Mouse (Mus musculus): Measurements from ENCODE around the gene Cbll1. TPM values are rescaled to one million over a fixed set of nuclear protein-coding genes. Genes with fewer than 3 reads are reported as not detected.

Cbll1 gene
- polyA plus RNA-seq, 1 experiment from 2014 or later: 19.5 TPM

- WGBS: 71% methylated on average over 11 of the region's 11 CpGs
- no peak for TF ChIP-seq CTCF (IDR thresholded peaks at IDR 0.05; ENCODE audit: low read depth)
- no peak overlapping the region; the same call in 1 of the 2 replicates for H3K27ac ChIP-seq (ENCODE audit: low read depth)
These were observed 34.8 kb upstream of the Cbll1 start for GRCm38 (mm10) chr12:31534060-31534843.

GRCm38 (mm10) chr12:31533218-31533908 is 33.9 kb upstream of the Cbll1 start:
- Histone ChIP-seq H3K27ac (ENCODE audit: low read depth) (no peak overlapping the region; the same call in 1 of the 2 replicates), H3K9ac (no peak overlapping the region), H3K9me3 (ENCODE audit: low read depth, low read length) (no peaks in the 10 kb centered on the region), H3K4me3 (ENCODE audit: low read depth, low read length) (no peak overlapping the region), H3K27me3 (ENCODE audit: insufficient read depth, low read length) (no peaks in the 10 kb centered on the region), H3K4me2 (no peak overlapping the region), H3K4me1 (ENCODE audit: insufficient read depth) (no peaks in the 10 kb centered on the region), H3K36me3 (ENCODE audit: insufficient read depth) (no peaks in the 10 kb centered on the region)
- ATAC-seq (ENCODE audit: insufficient read depth): no peak
- TF ChIP-seq CTCF (IDR thresholded peaks at IDR 0.05; ENCODE audit: low read depth): no peak
- no peak for DNase-seq
- whole genome bisulfite sequencing: 66% methylated on average over 10 of the region's 10 CpGs

More at GRCm38 (mm10) chr12:31534060-31534843, 34.8 kb upstream of the Cbll1 start:
- H3K4me2 ChIP-seq: no peak overlapping the region
- ATAC-seq (ENCODE audit: insufficient read depth): no peak
- no peak for DNase-seq
- H3K36me3 ChIP-seq (ENCODE audit: insufficient read depth): no peaks in the 10 kb centered on the region
- no peak overlapping the region for H3K9ac ChIP-seq
- H3K27me3 ChIP-seq (ENCODE audit: insufficient read depth, low read length): no peaks in the 10 kb centered on the region
- H3K4me3 ChIP-seq (ENCODE audit: low read depth, low read length): no peak overlapping the region
- no peaks in the 10 kb centered on the region for H3K4me1 ChIP-seq (ENCODE audit: insufficient read depth)
- H3K9me3 ChIP-seq (ENCODE audit: low read depth, low read length): no peaks in the 10 kb centered on the region

GRCm38 (mm10) chr12:31532054-31532453 is 32.6 kb upstream of the Cbll1 start:
- DNase-seq: no peak
- H3K4me1 ChIP-seq (ENCODE audit: insufficient read depth): no peaks in the 10 kb centered on the region
- H3K27ac ChIP-seq (ENCODE audit: low read depth): no peak overlapping the region
- 71% methylated on average over 14 of the region's 14 CpGs for WGBS
- no peak overlapping the region for H3K9ac ChIP-seq
- H3K4me3 ChIP-seq (ENCODE audit: low read depth, low read length): no peak overlapping the region
- H3K4me2 ChIP-seq: no peak overlapping the region
- H3K27me3 ChIP-seq (ENCODE audit: insufficient read depth, low read length): no peaks in the 10 kb centered on the region
- no peak for TF ChIP-seq CTCF (IDR thresholded peaks at IDR 0.05; ENCODE audit: low read depth)
- H3K36me3 ChIP-seq (ENCODE audit: insufficient read depth): no peaks in the 10 kb centered on the region
- no peak for ATAC-seq (ENCODE audit: insufficient read depth)
- no peaks in the 10 kb centered on the region for H3K9me3 ChIP-seq (ENCODE audit: low read depth, low read length)

GRCm38 (mm10) chr12:31527407-31527806 is 28.0 kb upstream of the Cbll1 start:
- no peaks in the 10 kb centered on the region for H3K9me3 ChIP-seq (ENCODE audit: low read depth, low read length)
- no peaks in the 10 kb centered on the region for H3K4me1 ChIP-seq (ENCODE audit: insufficient read depth)
- ATAC-seq (ENCODE audit: insufficient read depth): no peak
- no peak overlapping the region for H3K9ac ChIP-seq
- no peak overlapping the region for H3K4me3 ChIP-seq (ENCODE audit: low read depth, low read length)
- H3K27ac ChIP-seq (ENCODE audit: low read depth): no peak overlapping the region
- DNase-seq: no peak
- no peaks in the 10 kb centered on the region for H3K36me3 ChIP-seq (ENCODE audit: insufficient read depth)
- no peak overlapping the region for H3K4me2 ChIP-seq
- H3K27me3 ChIP-seq (ENCODE audit: insufficient read depth, low read length): no peaks in the 10 kb centered on the region
- TF ChIP-seq CTCF (IDR thresholded peaks at IDR 0.05; ENCODE audit: low read depth): no peak
- WGBS: 52% methylated on average over 6 of the region's 6 CpGs

GRCm38 (mm10) chr12:31521371-31521770 is 22.0 kb upstream of the Cbll1 start:
- H3K4me2 ChIP-seq: no peak overlapping the region
- TF ChIP-seq CTCF (IDR thresholded peaks at IDR 0.05; ENCODE audit: low read depth): no peak
- DNase-seq: no peak
- no peaks in the 10 kb centered on the region for H3K27me3 ChIP-seq (ENCODE audit: insufficient read depth, low read length)
- no peaks in the 10 kb centered on the region for H3K9me3 ChIP-seq (ENCODE audit: low read depth, low read length)
- WGBS: 56% methylated on average over 3 of the region's 3 CpGs
- no peak for ATAC-seq (ENCODE audit: insufficient read depth)
- H3K9ac ChIP-seq: no peak overlapping the region
- no peaks in the 10 kb centered on the region for H3K36me3 ChIP-seq (ENCODE audit: insufficient read depth)
- H3K4me1 ChIP-seq (ENCODE audit: insufficient read depth): no peaks in the 10 kb centered on the region
- no peak overlapping the region for H3K27ac ChIP-seq (ENCODE audit: low read depth)
- no peak overlapping the region for H3K4me3 ChIP-seq (ENCODE audit: low read depth, low read length)

GRCm38 (mm10) chr12:31520119-31520518 is 20.7 kb upstream of the Cbll1 start:
- Histone ChIP-seq H3K27ac (ENCODE audit: low read depth) (no peak overlapping the region), H3K9ac (no peak overlapping the region), H3K27me3 (ENCODE audit: insufficient read depth, low read length) (no peaks in the 10 kb centered on the region), H3K4me2 (no peak overlapping the region), H3K9me3 (ENCODE audit: low read depth, low read length) (no peaks in the 10 kb centered on the region), H3K36me3 (ENCODE audit: insufficient read depth) (no peaks in the 10 kb centered on the region), H3K4me1 (ENCODE audit: insufficient read depth) (no peaks in the 10 kb centered on the region), H3K4me3 (ENCODE audit: low read depth, low read length) (no peak overlapping the region)
- TF ChIP-seq CTCF (IDR thresholded peaks at IDR 0.05; ENCODE audit: low read depth): no peak
- WGBS: 55% methylated on average over 6 of the region's 6 CpGs
- peak; percentile 65; the same call in 1 of the 2 replicates for ATAC-seq (ENCODE audit: insufficient read depth)
- peak; percentile 66 for DNase-seq
